Mouse (Mus musculus) cortical plate, adult 2 months (tissue): Measurements from ENCODE around the gene Dtx3. TPM values are rescaled to one million over a fixed set of nuclear protein-coding genes. Genes with fewer than 3 reads are reported as not detected.
"Not testable (repeated sequence)": the region's sequence is repeated elsewhere in the genome, so short reads cannot be mapped to it uniquely, and the experiment has no call there.

ENCODE experiments used
- H3K27ac ChIP-seq: fragments of 200-500 bp; 2 replicates; pipeline ENCODE4 v1.5.1; 2012; ENCODE audit warnings: low read length, control low read depth, inconsistent platforms; ENCODE audit not compliant: insufficient read depth
- H3K4me1 ChIP-seq: fragments of 200-500 bp; 2 replicates; pipeline ENCODE4 v1.6.1; 2011; ENCODE audit warnings: low read length; ENCODE audit not compliant: control insufficient read depth, insufficient read depth
- H3K4me3 ChIP-seq: fragments of 200-500 bp; 2 replicates; pipeline ENCODE4 v1.5.1; 2011; ENCODE audit warnings: mild to moderate bottlenecking, low read length, control low read depth; ENCODE audit not compliant: insufficient read depth
- CTCF ChIP-seq: fragments of 200-500 bp; IDR thresholded peaks from 2 replicates; pipeline ENCODE4 v1.5.1; 2011; ENCODE audit warnings: mild to moderate bottlenecking, control low read depth, low read length; ENCODE audit not compliant: insufficient read depth; ENCODE audit errors: extremely low read depth
- POLR2A ChIP-seq: fragments of 200-500 bp; IDR thresholded peaks from 2 replicates; pipeline ENCODE4 v1.6.1; 2011; ENCODE audit warnings: mild to moderate bottlenecking, low read length, control low read depth; ENCODE audit not compliant: insufficient read depth; ENCODE audit errors: extremely low read depth
- polyA plus RNA-seq: library from polyadenylated mRNA; depleted of rRNA; stranded (reverse); fragments of >200 nt; gene quantifications from 2 replicates; pipeline ENCODE4 v1.2.3, GENCODE M21; 2012

Dtx3 gene
- polyA plus RNA-seq, 1 experiment = 371 TPM

GRCm38 (mm10) chr10:127164190-127164589 lies 31.3 kb downstream of the Dtx3 start:
- peaks cover 2% of the 10 kb centered on the region; the same call in 1 of the 2 replicates for H3K4me1 ChIP-seq
- peak overlapping the region; percentile 94; the same call in 1 of the 2 replicates for H3K4me3 ChIP-seq
- TF ChIP-seq POLR2A = no peak
- TF ChIP-seq CTCF = no peak
- H3K27ac ChIP-seq = no peak overlapping the region

- H3K27ac ChIP-seq = peak overlapping the region; percentile 34; the same call in 1 of the 2 replicates
These were observed 32.7 kb downstream of the Dtx3 start for GRCm38 (mm10) chr10:127162771-127163261.

GRCm38 (mm10) chr10:127160728-127161127 lies 34.8 kb downstream of the Dtx3 start:
- no peak for TF ChIP-seq POLR2A
- no peak overlapping the region for H3K27ac ChIP-seq

More at GRCm38 (mm10) chr10:127162771-127163261, 32.7 kb downstream of the Dtx3 start:
- not testable (repeated sequence) for H3K4me1 ChIP-seq, H3K4me3 ChIP-seq
- 0 out of 2 replicates have a peak, but pooled peaks have one; percentile 58 for TF ChIP-seq POLR2A

GRCm38 (mm10) chr10:127160081-127160480 lies 35.4 kb downstream of the Dtx3 start:
- Histone ChIP-seq H3K4me3 (no peak overlapping the region), H3K27ac (no peak overlapping the region), H3K4me1 (no peaks in the 10 kb centered on the region)
- TF ChIP-seq CTCF (no peak), POLR2A (no peak)

More at GRCm38 (mm10) chr10:127160728-127161127, 34.8 kb downstream of the Dtx3 start:
- H3K4me1 ChIP-seq = no peaks in the 10 kb centered on the region
- H3K4me3 ChIP-seq = no peak overlapping the region

- TF ChIP-seq CTCF = no peak
- H3K4me1 ChIP-seq = no peaks in the 10 kb centered on the region
These were observed 37.1 kb downstream of the Dtx3 start for GRCm38 (mm10) chr10:127158471-127158870.

GRCm38 (mm10) chr10:127156511-127156910 lies 39.0 kb downstream of the Dtx3 start:
- H3K4me3 ChIP-seq = no peak overlapping the region

More at GRCm38 (mm10) chr10:127158471-127158870, 37.1 kb downstream of the Dtx3 start:
- Histone ChIP-seq H3K4me3 (no peak overlapping the region), H3K27ac (no peak overlapping the region)

GRCm38 (mm10) chr10:127156089-127156488 lies 39.4 kb downstream of the Dtx3 start:
- Histone ChIP-seq H3K4me3 (no peak overlapping the region), H3K27ac (no peak overlapping the region), H3K4me1 (no peaks in the 10 kb centered on the region)
- TF ChIP-seq CTCF = no peak

More at GRCm38 (mm10) chr10:127156511-127156910, 39.0 kb downstream of the Dtx3 start:
- TF ChIP-seq CTCF = no peak
- H3K4me1 ChIP-seq = no peaks in the 10 kb centered on the region
- no peak overlapping the region for H3K27ac ChIP-seq

- no peak for TF ChIP-seq POLR2A
- no peak for TF ChIP-seq CTCF
- Histone ChIP-seq H3K4me3 (no peak overlapping the region), H3K27ac (no peak overlapping the region), H3K4me1 (no peaks in the 10 kb centered on the region)
These were observed 40.9 kb downstream of the Dtx3 start for GRCm38 (mm10) chr10:127154652-127155051.

- H3K4me3 ChIP-seq = no peak overlapping the region
- H3K4me1 ChIP-seq = no peaks in the 10 kb centered on the region
- TF ChIP-seq CTCF (no peak), POLR2A (no peak)
- no peak overlapping the region for H3K27ac ChIP-seq
These were observed 41.3 kb downstream of the Dtx3 start for GRCm38 (mm10) chr10:127154241-127154640.

GRCm38 (mm10) chr10:127153323-127153722 lies 42.2 kb downstream of the Dtx3 start:
- TF ChIP-seq CTCF (no peak), POLR2A (no peak)
- Histone ChIP-seq H3K4me3 (no peak overlapping the region), H3K27ac (no peak overlapping the region), H3K4me1 (no peaks in the 10 kb centered on the region)

GRCm38 (mm10) chr10:127152556-127152955 lies 43.0 kb downstream of the Dtx3 start:
- H3K4me1 ChIP-seq, H3K4me3 ChIP-seq, H3K27ac ChIP-seq: not testable (repeated sequence)

GRCm38 (mm10) chr10:127151233-127151632 lies 44.3 kb downstream of the Dtx3 start:
- H3K4me1 ChIP-seq, H3K27ac ChIP-seq, H3K4me3 ChIP-seq: not testable (repeated sequence)
